Mouse (Mus musculus) fat pad, adult 2 months (tissue): ENCODE data around the gene Grip1.

Experiments
- DNase-seq: peaks from one replicate; pipeline ENCODE4 v3.0.0-alpha.2; 2011; ENCODE audit warnings: low read depth, low spot score; ENCODE audit errors: extremely low read depth

Grip1 gene

DNA sequence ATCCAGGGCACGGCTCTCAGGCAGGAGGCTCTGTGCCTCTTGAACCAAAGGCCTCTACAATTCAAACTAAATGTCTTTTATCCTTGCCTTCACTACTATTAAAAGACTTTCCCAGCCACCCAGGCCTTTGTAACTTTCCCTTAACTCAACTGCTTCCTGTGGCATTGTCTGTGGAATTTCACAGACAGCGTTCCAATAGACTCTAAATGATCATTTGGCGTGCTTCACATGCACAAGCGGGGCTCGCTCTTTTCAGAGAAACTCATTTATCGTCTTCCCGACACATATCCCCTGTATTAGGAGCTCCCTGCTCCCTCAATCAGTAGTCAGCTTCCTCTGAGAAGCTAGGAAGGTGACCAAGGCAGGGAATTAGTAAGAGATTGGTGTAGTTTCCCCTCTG is 104.8 kb downstream of the Grip1 start:
- DNase-seq: no peak

DNA sequence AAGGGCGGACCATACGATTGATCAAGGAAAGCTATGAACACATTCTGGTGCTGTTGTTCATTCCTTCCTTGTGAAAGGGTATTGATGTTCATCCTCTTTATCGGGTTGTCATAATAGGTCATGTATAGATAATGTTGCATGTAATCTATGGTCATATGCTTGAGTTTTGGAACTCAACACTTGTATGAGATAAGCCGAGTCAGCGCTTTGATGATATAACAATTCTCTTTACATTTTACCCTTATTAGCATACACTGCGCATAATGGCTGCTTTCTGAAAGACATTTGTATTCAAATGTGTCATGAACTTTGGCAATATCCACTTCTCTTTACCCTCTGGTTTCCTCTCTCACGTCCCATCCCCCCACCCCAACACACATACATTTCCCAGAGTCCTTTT is 111.2 kb downstream of the Grip1 start:
- no peak for DNase-seq

GRCm38 (mm10) chr10:119573134-119573533 is 119.5 kb downstream of the Grip1 start:
- DNase-seq: no peak

DNA sequence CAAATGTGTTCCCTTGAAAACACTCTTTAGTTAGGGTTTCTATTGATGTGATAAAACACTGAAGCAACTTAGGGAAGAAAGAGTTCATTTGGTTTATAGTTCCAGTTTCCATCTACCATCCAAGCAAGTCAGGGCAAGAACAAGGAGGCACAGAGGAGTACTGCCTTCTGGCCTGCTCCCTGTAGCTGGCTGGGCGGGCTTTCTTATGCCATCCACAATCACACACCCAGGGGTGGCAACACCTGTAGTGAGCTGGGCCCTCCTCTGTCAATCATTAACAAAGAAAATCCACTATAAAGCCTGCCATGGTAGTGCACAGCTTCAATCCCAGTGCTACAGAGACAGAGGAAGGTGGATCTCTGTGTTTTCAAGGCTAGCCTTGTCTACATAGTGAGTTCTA is 122.2 kb downstream of the Grip1 start:
- DNase-seq: no peak

- no peak for DNase-seq
Measured at GRCm38 (mm10) chr10:119580024-119580423, 126.4 kb downstream of the Grip1 start.

DNA sequence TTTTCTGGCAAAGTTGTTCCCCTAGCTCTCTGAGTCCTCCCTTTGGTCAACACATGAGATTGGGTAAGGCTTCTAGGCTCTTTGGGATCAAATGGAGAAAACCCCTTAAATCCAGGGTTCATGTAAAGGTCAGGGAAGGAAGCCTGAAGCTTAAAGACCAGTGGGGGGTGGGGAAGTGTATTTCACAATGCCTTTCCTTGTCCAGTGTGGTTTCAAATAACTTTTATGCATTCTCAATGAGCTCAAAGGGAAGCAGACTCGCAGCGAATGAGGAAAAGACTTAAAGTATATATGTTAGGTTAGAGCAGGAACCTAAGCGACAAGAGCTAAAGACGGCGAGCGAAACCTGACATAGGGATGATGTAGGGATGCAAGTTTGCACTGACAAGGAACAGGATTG is 131.0 kb downstream of the Grip1 start:
- no peak for DNase-seq

DNA sequence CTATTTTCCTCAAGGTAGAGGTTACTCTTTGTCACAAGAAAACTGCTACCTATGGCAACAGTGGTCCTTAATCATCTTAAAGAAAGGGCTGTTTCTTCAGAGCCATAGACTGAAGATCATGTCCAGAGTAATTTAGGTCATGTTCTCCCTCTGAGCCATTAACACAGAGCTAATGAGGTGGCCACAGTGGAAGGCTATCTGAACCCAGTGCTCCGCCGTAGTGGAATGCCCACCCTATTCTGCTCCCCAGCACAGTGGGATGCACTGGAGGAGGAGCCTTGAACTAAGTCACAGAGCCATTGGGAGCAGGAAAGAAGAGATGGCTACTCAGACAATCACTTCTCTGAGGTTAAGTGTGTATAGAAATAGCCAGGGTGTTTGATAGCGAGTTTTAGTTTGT is 133.3 kb downstream of the Grip1 start:
- no peak for DNase-seq

GRCm38 (mm10) chr10:119596822-119597221 is 143.2 kb downstream of the Grip1 start:
- no peak for DNase-seq

DNA sequence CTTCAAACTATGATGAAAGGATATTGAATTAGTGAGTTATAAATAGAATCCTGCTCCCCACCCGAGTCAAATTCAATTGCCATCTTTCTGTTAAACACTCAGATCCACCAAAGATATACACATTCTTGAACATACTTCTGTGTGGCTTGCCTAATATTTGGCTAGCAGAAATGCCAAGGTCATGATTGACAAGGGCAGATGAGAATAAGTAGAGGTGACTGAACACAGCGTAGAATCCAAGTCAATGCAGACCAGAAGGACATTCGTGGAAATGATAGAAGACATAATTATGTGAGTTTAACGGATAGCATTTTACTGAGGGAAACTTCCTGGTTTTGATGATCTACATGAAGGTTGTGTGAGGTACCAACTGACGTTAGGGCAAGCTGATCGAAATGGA is 153.9 kb downstream of the Grip1 start:
- DNase-seq: no peak

- DNase-seq: no peak
Measured at GRCm38 (mm10) chr10:119608998-119609397, 155.4 kb downstream of the Grip1 start.

GRCm38 (mm10) chr10:119610279-119610895 is 156.8 kb downstream of the Grip1 start:
- no peak for DNase-seq

DNA sequence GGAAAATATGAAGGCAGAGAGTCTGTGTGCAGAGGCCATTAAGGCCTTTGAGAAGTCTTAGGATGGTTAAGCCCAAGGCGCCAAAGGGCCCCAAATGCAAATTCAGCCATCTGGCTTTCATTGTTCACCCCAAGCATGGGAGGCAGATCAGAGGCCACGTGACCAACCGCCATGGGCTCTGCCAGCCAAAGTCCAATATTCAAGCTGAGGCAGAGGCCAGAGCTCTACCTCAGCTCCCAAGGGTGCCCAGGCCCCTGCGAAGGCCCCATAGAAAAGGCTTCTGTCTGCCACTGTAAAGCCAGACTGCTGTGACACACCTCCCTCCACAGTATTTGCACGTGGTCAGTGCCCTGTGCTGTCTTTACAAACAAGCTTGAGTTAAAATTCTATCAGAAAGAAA is 158.4 kb downstream of the Grip1 start:
- DNase-seq: no peak

- no peak for DNase-seq
Measured at GRCm38 (mm10) chr10:119614726-119615125, 161.1 kb downstream of the Grip1 start.

GRCm38 (mm10) chr10:119615240-119615885 is 161.7 kb downstream of the Grip1 start:
- DNase-seq: no peak

GRCm38 (mm10) chr10:119616078-119616477 is 162.4 kb downstream of the Grip1 start:
- no peak for DNase-seq

GRCm38 (mm10) chr10:119628656-119629055 is 175.0 kb downstream of the Grip1 start:
- no peak for DNase-seq

DNA sequence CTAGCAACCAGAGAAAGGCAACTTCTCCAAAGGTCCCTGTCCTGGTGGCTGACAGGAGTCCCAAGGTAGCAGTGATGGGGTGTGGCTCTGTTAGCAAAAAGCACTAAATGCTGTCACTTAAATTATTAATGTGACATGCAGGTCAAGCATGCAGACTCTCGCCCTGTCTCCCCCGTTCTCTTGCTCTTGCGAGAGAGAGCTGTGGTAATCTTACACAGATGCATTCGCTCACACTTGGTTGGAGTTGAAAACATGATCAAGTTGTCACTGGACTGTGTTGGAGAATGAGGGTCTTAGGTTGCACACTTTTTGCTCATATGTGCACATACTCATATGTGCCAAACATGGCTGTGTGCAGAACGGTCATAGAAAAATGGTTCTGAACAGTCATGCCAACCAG is 176.8 kb downstream of the Grip1 start:
- no peak for DNase-seq

GRCm38 (mm10) chr10:119631966-119632365 is 178.3 kb downstream of the Grip1 start:
- DNase-seq: no peak

- no peak for DNase-seq
Measured at GRCm38 (mm10) chr10:119634544-119634943, 180.9 kb downstream of the Grip1 start.

GRCm38 (mm10) chr10:119640534-119640933 is 186.9 kb downstream of the Grip1 start:
- no peak for DNase-seq

DNA sequence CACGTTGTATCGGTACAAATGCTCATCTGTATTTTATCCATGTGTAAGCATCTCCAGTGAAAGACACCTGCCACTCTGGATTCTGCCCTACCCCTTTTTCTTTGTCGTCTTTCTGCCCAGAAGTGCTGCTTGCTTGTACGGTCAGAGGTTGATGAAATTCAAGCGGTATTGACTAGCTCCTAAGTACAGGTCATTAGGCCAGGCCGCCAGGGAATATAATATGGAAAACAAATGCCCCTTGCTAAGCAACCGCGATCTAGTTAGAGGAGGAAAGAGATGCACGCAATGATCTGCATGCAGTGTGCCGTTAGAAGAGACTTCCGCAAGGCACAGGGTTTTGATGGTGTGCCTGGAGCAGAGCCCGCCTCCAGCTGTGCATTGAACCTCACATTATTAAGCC is 187.4 kb downstream of the Grip1 start:
- no peak for DNase-seq

DNA sequence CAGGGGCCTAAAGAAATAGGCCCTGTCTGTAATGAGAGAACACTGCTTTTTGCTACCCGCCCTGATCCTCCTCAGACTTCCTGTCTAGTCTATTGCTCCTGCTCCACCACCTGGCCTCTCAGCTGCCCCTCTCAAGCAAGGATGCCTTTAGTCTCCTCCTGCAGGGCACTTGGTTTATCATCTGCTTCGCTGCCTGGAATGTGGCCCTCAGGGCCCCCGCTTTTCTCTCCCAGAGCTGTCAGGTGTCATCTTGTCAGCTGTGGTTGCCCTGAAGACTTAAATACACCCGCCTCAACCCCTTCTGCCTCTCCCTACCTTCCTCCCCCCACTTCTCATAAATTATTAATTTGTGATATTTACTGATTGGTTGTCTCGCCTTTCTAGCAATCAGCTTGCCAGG is 190.7 kb downstream of the Grip1 start:
- no peak for DNase-seq
